Mouse (Mus musculus): Measurements from ENCODE around the gene Iqcj. TPM values are rescaled to one million over a fixed set of nuclear protein-coding genes. Genes with fewer than 3 reads are reported as not detected.
"Not testable (repeated sequence)": the region's sequence is repeated elsewhere in the genome, so short reads cannot be mapped to it uniquely, and the experiment has no call there.

Iqcj gene
- total RNA-seq, 4 experiments from 2014 or later: not detected

- DNase-seq: no peak
These were observed 185.4 kb downstream of the Iqcj start for GRCm38 (mm10) chr3:68077406-68077805.

DNA sequence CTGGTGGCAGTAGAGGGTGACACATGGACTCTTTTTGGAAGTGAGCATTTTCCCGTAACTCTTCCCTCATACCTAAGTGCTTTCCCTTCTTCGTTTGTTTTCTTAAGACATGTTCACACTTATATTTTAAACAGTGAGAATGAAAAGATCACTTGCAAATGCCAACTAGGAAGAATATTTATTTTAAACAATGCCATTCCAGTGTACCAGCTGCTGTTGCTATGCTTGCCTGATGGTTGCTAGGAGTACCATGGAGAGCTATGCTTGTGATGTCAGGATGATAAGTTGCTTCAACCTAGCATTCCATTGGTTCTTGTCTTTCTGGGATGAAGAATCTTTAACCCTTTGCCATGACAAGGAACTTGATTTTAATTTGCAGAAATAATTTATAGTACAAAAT, 193.0 kb downstream of the Iqcj start:
- no peak for DNase-seq

- no peak for DNase-seq
These were observed 200.1 kb downstream of the Iqcj start for GRCm38 (mm10) chr3:68092108-68092507.

DNA sequence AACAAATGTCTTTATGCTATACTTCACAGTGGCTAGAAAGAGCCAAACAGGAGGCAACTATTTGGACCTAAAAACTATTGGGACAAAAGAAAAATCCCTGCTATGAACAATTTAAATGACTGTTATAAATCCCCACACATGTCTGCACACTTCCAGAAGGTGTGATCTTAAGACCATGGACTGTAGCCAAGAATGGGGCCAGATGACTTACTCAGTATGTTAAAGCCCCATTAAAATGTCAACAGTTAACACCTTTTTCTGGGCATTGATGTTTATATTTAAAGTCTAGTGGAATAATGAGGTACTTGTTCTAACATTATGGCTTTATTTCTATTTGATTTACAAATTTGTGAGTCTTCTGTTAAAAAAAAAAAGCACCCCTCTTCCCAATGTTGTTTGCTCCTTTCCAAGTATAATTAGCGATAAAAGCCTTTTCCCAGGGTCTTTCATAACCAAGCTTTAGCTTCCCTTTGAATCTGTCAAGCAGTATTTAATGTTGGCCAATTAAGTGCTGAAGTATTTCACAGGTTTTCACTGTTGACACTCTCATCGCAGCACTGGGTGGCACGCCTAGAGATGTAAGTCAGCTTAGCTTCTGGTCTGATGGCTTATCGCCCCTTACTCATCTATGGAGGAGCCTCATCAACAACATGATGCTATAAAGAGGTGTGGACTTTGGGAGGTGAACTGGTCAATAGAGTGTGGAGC, 204.9 kb downstream of the Iqcj start:
- DNase-seq: no peak

- DNase-seq: not testable (repeated sequence)
These were observed 207.5 kb downstream of the Iqcj start for GRCm38 (mm10) chr3:68099561-68099960.

DNA sequence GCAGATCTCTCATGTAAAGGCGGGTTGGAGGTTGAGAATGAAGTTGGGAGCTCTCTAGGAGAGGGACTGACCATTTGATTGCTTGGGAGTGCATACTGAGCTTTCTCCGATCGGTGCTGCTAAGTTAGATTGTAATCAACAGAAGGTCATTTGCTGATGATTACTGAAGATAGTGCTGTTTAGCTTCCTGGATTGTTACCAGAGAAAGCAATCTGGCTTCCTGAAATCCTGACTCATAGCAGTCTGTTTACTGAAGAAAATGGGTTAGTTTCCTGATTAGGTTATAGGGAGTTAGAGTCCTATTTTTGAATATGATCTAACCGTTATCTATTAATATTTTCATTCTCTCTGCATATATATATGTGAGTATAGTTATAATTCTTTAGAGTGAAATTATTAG, 209.3 kb downstream of the Iqcj start:
- DNase-seq: no peak

DNA sequence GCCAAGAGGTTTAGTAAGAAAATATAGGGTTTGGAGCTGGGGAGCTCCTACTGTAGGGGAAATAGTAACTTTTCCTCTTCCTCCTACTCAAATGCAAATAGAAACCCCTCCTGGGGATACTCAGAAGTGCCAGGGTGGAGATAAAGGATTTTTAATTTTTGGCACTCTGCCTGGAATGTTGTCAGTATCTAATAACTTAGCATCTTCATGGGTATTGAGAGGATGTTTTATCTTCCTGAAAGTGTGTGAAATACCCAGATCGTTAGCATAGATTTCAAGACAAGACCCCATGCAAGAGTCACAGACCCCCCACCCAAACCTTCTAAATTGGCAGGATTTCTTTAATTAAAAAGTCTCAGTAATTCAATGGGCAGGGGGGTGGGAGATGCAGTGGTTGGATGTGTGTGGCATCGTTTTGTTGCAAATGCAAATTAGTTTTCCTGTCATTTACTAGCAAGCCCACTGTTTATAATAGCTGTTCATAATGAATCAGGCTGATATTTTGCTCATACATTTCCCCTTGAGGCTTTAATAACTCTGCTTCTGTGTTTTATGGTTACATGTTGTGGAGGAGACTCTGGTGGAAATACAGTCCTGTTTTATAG, 213.2 kb downstream of the Iqcj start:
- no peak for DNase-seq

Other genes with a start within 250 kb of the Iqcj start
- not detected for gene Iqschfp, start within 50 bp of the Iqcj start, total RNA-seq (2022)
- gene Schip1, start 172.6 kb downstream of the Iqcj start, total RNA-seq (2022): 1 to 10 TPM; 7.6 to 8.7 (median 8.6) TPM